Mouse (Mus musculus): ENCODE measurements around the gene Plekhm2. TPM values are rescaled to one million over a fixed set of nuclear protein-coding genes. Genes with fewer than 3 reads are reported as not detected.
A peak's percentile ranks its signal among the peaks of the same experiment; 100 is the strongest.

Gene Plekhm2
- polyA plus RNA-seq, 1 experiment from 2014 or later, result 1.1 TPM

- no peak overlapping the region for H3K4me3 ChIP-seq (replicated peaks)
- no peak overlapping the region for H3K9ac ChIP-seq
- whole genome bisulfite sequencing (ENCODE audit: insufficient replicate concordance), result 59% methylated on average over 5 of the region's 5 CpGs
- no peaks in the 10 kb centered on the region for H3K9me3 ChIP-seq (replicated peaks)
- no peaks in the 10 kb centered on the region for H3K4me1 ChIP-seq (replicated peaks)
- H3K4me2 ChIP-seq, result no peak overlapping the region
- ATAC-seq (ENCODE audit: insufficient read depth), result no peak
- H3K27me3 ChIP-seq, result peaks cover 28% of the 10 kb centered on the region
- H3K27ac ChIP-seq (replicated peaks), result no peak overlapping the region
- H3K36me3 ChIP-seq (replicated peaks), result no peaks in the 10 kb centered on the region
These were observed 59.3 kb downstream of the Plekhm2 start for GRCm38 (mm10) chr4:141605421-141605820.

DNA sequence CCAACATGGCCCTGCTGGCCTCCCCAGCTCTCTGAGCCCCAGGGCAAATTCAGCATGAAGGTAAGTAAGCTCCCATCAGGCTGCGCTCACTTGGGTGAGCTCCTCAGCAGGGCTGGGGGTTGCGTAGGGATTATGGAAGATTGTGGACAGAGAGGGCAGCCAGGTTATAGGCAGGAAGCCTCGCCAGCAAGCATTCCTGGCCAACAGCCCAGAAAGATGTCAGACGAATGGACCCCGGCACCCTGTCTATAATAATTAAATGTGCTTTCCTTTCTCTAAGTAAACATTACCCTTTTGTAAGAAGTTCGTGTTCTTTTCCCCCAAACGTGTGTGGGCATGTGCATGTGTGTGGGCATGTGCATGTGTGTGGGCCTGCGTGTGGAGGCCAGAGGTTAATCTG lies 60.2 kb downstream of the Plekhm2 start:
- 64% methylated on average over 8 of the region's 8 CpGs for WGBS (ENCODE audit: insufficient replicate concordance)
- Histone ChIP-seq H3K27me3 (peaks cover 36% of the 10 kb centered on the region), H3K4me3 (replicated peaks) (no peak overlapping the region), H3K9ac (no peak overlapping the region), H3K9me3 (replicated peaks) (no peaks in the 10 kb centered on the region), H3K36me3 (replicated peaks) (no peaks in the 10 kb centered on the region), H3K4me2 (no peak overlapping the region), H3K27ac (replicated peaks) (no peak overlapping the region), H3K4me1 (replicated peaks) (peaks cover 5% of the 10 kb centered on the region; the same call in 1 of the 2 replicates)
- no peak for ATAC-seq (ENCODE audit: insufficient read depth)

DNA sequence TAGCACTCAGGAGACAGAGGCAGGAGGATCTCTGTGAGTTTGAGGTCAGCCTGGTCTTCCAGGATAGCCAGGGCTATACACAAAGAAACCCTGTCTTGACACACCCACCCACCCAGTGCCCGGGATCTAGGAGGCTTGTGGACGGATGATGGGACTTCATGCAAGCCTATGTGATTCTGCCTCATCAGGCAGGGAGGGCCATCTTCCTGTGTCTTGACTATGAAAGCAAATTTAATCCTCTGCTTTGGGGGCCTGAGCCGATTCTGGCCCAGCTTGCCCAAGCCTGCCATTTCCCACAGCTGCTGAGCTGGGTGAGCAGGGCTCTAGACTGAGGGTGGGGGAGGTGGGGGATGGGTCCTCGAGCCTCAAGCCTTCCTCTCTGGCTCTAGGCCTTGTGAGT lies 60.8 kb downstream of the Plekhm2 start:
- no peak overlapping the region for H3K9ac ChIP-seq
- peaks cover 38% of the 10 kb centered on the region for H3K27me3 ChIP-seq
- H3K4me1 ChIP-seq (replicated peaks), result peaks cover 10% of the 10 kb centered on the region; the same call in 1 of the 2 replicates
- no peak overlapping the region for H3K4me3 ChIP-seq (replicated peaks)
- H3K9me3 ChIP-seq (replicated peaks), result no peaks in the 10 kb centered on the region
- no peak for ATAC-seq (ENCODE audit: insufficient read depth)
- no peak overlapping the region for H3K27ac ChIP-seq (replicated peaks)
- no peak overlapping the region for H3K4me2 ChIP-seq
- no peaks in the 10 kb centered on the region for H3K36me3 ChIP-seq (replicated peaks)
- WGBS (ENCODE audit: insufficient replicate concordance), result 48% methylated on average over 4 of the region's 4 CpGs

DNA sequence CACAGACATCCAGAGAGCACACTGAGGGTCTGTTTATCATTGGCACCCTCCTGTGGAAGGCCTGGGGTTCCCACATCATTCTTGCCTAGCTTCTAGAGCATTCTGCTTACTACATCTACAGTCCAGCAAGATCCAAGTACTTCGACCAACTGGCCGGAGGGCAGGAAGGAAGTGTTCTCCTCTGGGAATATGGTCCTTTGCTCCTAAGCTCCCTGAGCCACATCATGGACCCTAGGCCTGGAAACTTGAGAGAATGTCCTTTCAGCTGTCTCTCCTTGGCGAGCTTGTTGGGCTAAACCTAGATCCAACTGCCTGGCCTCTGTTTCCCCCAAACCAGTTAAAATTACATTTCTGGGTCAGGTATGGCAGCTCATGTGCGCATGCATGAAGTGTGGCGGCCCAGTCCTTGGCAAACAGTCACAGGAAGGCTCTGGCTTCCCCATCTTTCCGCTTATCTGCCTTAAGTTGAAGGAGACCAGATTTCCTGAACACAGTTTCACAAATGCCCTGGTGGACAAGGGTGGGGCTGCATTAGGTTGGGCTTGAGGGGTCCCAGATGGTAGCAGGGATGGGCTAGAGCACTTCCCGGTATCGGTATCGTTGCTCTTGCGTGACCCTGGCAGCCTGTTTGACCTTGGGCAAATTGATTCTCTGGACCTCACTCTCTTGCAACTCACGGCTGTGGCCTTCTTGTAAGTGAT lies 62.0 kb downstream of the Plekhm2 start:
- H3K9ac ChIP-seq, result no peak overlapping the region
- WGBS (ENCODE audit: insufficient replicate concordance), result 48% methylated on average over 11 of the region's 11 CpGs

DNA sequence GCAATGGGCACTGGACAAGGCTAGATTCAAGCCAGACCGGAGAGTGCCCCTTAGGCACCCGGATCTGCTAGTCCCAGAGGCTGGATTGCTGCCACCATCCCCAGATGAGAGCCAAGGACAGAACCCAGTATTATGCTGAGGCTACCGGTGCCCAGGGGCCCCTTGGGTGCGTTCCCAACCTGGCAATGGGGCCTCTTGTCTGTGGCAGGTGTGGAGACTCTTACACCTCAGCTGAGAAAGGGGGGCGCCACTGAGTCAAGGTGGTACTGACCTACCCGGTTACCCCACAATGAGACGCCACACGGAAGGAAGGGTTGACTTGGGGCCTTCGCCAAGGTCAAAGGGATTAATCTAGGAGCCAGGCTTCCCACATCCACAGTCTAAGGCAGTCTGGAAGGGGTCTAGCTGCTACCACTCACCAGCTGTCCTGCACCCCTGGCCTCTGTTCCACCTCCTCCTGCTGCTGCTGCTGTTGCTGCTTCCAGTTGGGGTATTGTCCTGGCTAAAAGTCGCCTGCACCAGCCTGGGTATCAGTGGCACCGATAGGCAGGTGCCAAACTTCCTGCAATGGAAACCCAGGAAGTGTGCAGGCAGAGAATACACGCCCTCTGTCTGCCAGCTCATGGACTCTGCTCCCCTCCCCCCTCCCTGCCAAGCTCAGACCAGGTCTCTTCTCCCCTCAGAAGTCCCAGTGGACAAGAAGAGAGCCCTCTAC lies 63.4 kb downstream of the Plekhm2 start:
- Histone ChIP-seq H3K9me3 (replicated peaks) (no peaks in the 10 kb centered on the region), H3K4me2 (no peak overlapping the region), H3K4me3 (replicated peaks) (no peak overlapping the region), H3K36me3 (replicated peaks) (no peaks in the 10 kb centered on the region), H3K4me1 (replicated peaks) (peaks cover 16% of the 10 kb centered on the region), H3K27ac (replicated peaks) (no peak overlapping the region), H3K27me3 (peaks cover 62% of the 10 kb centered on the region), H3K9ac (no peak overlapping the region)
- ATAC-seq (ENCODE audit: insufficient read depth), result no peak
- WGBS (ENCODE audit: insufficient replicate concordance), result 59% methylated on average over 12 of the region's 12 CpGs

More for the DNA sequence above, 62.0 kb downstream of the Plekhm2 start:
- Histone ChIP-seq H3K9me3 (replicated peaks) (no peaks in the 10 kb centered on the region), H3K4me2 (no peak overlapping the region), H3K27me3 (peaks cover 51% of the 10 kb centered on the region), H3K36me3 (replicated peaks) (no peaks in the 10 kb centered on the region), H3K4me1 (replicated peaks) (peaks cover 16% of the 10 kb centered on the region), H3K4me3 (replicated peaks) (no peak overlapping the region), H3K27ac (replicated peaks) (no peak overlapping the region)
- no peak for ATAC-seq (ENCODE audit: insufficient read depth)

DNA sequence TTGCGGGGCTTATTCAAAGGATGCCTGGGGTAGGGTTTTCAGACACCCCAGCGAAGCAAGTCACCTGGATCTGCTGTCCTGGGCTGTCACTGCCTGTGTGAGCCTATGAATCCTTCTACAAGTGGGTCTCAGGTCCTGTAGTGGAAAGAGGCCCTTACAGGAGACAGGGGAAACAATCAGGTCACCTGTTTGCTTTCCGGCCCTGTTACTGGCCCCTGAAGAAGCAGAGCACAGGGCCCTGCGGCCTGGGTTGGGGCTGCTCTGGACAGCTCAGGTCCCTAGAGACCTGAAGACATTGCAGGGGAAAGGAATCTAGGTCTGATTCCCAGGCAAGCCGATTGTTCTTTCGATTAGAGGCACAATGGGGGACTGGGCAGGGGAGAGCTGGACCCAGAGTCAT lies 64.3 kb downstream of the Plekhm2 start:
- Histone ChIP-seq H3K9ac (no peak overlapping the region), H3K9me3 (replicated peaks) (no peaks in the 10 kb centered on the region), H3K27me3 (peaks cover 62% of the 10 kb centered on the region), H3K4me2 (no peak overlapping the region), H3K4me3 (replicated peaks) (no peak overlapping the region), H3K36me3 (replicated peaks) (no peaks in the 10 kb centered on the region), H3K4me1 (replicated peaks) (peaks cover 16% of the 10 kb centered on the region), H3K27ac (replicated peaks) (no peak overlapping the region)
- 34% methylated on average over 6 of the region's 6 CpGs for WGBS (ENCODE audit: insufficient replicate concordance)
- ATAC-seq (ENCODE audit: insufficient read depth), result no peak

DNA sequence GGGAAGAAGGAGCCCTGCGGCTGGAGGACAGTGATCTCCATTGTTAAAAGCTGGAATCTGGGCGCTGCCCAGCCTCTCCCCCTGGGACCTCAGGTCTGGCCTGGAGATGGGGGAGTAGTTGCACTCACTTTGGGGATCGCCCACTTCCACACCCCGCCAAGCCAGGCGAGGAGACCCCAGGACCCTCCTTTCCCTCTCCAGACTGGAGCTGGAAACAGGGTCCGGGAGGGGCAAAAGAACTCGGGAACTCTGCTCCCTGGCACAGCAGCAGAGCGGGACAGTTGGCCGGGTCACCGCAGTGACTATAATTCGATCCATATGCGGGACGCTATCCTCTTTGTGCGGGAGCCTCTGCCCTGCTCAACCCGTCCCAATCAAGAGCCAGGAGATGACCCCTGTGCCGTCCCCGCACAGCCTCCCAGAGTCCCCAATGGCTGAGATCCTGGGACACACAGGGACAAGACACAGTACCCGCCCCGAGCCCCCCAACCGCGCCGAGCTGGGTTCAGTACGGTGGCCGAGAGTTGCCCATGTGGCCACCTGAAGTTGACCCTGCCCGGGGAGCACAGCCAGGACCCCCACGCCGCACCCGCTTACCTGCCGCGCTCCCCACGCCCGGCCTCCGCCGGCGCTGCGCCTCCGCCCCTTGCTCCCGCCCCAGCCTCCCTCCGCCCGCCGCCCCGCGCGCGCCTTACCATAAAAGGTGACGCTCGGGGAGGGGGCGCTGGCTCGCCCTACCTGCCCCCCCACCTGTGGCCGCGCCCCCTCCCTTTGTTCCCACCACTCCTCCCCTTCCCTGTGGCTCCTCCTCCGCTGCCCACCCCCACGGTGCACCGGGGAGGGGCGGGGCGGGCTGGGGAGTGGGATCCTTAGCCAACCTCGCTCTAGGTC lies 65.2 kb downstream of the Plekhm2 start:
- no peak for ATAC-seq (ENCODE audit: insufficient read depth)

DNA sequence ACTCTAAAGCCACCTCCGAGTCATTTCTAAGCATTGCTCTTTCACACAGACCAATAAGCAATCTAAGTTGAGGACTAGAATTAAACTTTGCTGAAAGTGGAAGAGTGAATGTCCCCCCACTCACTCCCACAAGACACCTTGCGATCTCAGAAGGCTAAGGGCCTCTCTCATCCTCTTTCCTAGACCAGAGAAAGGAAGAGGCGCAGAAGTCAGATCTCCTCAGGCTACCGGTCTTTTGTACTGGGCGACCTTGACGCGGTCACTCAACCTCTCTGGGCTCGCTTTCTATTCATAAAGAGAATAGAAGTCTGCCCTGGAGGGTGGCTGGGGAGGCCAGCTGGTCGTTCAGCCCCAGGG lies 65.8 kb downstream of the Plekhm2 start:
- H3K4me2 ChIP-seq, result peak overlapping the region; percentile 64
- no peaks in the 10 kb centered on the region for H3K9me3 ChIP-seq (replicated peaks)
- H3K4me1 ChIP-seq (replicated peaks), result peaks cover 16% of the 10 kb centered on the region
- H3K36me3 ChIP-seq (replicated peaks), result no peaks in the 10 kb centered on the region
- no peak for ATAC-seq (ENCODE audit: insufficient read depth)
- H3K27me3 ChIP-seq, result peaks cover 62% of the 10 kb centered on the region
- no peak overlapping the region for H3K9ac ChIP-seq
- WGBS (ENCODE audit: insufficient replicate concordance), result 2% methylated on average over 9 of the region's 9 CpGs
- H3K27ac ChIP-seq (replicated peaks), result no peak overlapping the region
- peak overlapping the region; percentile 41 for H3K4me3 ChIP-seq (replicated peaks)

More for the DNA sequence above, 65.2 kb downstream of the Plekhm2 start:
- WGBS (ENCODE audit: insufficient replicate concordance), result 3% methylated on average over 52 of the region's 57 CpGs
- no peak overlapping the region for H3K9ac ChIP-seq
- H3K9me3 ChIP-seq (replicated peaks), result no peaks in the 10 kb centered on the region
- H3K4me1 ChIP-seq (replicated peaks), result peaks cover 16% of the 10 kb centered on the region
- peak overlapping the region; percentile 41 for H3K4me3 ChIP-seq (replicated peaks)
- H3K27ac ChIP-seq (replicated peaks), result no peak overlapping the region
- H3K27me3 ChIP-seq, result peaks cover 62% of the 10 kb centered on the region
- H3K4me2 ChIP-seq, result peak overlapping the region; percentile 64
- no peaks in the 10 kb centered on the region for H3K36me3 ChIP-seq (replicated peaks)

DNA sequence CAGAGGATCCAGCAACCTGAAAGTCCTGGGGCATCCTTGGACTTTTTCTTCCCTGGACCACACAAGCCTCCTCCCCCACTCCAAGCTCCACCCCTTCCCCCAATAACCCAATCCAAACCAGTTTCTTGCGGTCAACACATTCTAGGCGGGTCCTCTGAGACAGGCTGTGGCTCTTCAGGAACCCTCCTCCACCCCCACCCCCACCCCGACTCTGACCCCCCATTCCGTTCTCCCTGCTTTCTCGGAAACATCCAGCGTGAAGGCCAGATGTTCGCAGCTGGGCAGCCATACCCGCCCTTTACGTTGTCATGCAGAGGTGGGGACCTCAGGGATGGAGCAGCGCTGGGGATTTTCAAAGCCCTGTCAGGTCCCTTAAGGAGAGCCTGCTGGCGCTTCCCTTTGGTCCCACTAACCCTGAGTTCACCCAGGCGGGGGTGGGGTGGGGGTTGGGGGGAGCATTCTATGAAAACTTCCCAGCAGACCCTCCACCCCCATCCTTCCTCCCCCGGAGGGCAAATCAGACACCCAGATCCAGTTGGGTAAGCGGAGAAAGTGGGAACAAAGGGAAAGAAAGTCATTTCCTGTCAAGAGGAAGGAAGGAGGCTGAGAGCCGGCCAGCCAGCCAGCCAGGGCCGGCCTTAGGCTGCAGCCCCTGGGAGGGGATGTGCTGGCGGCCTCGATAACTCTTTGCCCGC lies 66.4 kb downstream of the Plekhm2 start:
- no peaks in the 10 kb centered on the region for H3K9me3 ChIP-seq (replicated peaks)
- ATAC-seq (ENCODE audit: insufficient read depth), result no peak
- peak overlapping the region; percentile 41 for H3K4me3 ChIP-seq (replicated peaks)
- no peak overlapping the region for H3K27ac ChIP-seq (replicated peaks)
- H3K9ac ChIP-seq, result no peak overlapping the region
- H3K36me3 ChIP-seq (replicated peaks), result no peaks in the 10 kb centered on the region
- peak overlapping the region; percentile 64 for H3K4me2 ChIP-seq
- H3K27me3 ChIP-seq, result peaks cover 62% of the 10 kb centered on the region
- H3K4me1 ChIP-seq (replicated peaks), result peaks cover 16% of the 10 kb centered on the region
- WGBS (ENCODE audit: insufficient replicate concordance), result 5% methylated on average over 19 of the region's 19 CpGs

DNA sequence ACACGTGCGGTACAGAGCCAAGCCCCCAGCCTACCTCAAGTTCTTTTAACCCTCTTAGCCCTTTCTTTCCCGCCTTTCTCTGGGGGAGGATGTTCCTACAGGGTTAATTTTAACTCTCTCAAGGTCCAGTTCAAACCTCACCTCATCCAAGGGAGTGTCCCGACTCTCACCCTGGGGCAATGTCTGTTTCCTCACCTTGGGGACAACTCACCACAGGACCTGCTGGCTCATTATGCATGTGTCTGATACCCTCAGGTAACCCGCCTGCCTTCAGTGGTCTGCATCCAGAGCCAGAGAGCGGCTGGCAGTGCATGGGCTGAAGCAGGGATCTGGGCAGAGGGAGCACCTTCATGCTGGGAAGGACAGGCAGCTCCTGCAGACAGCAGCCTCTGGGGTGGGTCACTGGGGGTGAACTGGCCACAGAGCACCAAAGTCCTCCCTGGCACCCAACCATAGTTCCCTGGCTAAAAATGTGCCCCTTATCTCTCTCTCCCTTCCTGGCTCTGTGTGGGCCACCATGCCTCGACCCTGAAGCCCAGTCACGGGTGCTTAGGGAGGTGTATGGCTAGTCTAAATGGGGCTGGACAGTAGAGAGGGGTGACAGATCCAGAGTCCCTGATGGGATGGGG lies 67.9 kb downstream of the Plekhm2 start:
- Histone ChIP-seq H3K27me3 (peaks cover 53% of the 10 kb centered on the region), H3K4me3 (replicated peaks) (no peak overlapping the region), H3K27ac (replicated peaks) (no peak overlapping the region), H3K4me2 (no peak overlapping the region), H3K9me3 (replicated peaks) (no peaks in the 10 kb centered on the region), H3K4me1 (replicated peaks) (peaks cover 16% of the 10 kb centered on the region), H3K9ac (no peak overlapping the region), H3K36me3 (replicated peaks) (no peaks in the 10 kb centered on the region)
- 60% methylated on average over 8 of the region's 8 CpGs for WGBS (ENCODE audit: insufficient replicate concordance)
- ATAC-seq (ENCODE audit: insufficient read depth), result no peak

Data from liver, embryonic 15.5 days (tissue).